Mouse (Mus musculus): ENCODE data around the gene Arl5b.

Gene Arl5b

DNA sequence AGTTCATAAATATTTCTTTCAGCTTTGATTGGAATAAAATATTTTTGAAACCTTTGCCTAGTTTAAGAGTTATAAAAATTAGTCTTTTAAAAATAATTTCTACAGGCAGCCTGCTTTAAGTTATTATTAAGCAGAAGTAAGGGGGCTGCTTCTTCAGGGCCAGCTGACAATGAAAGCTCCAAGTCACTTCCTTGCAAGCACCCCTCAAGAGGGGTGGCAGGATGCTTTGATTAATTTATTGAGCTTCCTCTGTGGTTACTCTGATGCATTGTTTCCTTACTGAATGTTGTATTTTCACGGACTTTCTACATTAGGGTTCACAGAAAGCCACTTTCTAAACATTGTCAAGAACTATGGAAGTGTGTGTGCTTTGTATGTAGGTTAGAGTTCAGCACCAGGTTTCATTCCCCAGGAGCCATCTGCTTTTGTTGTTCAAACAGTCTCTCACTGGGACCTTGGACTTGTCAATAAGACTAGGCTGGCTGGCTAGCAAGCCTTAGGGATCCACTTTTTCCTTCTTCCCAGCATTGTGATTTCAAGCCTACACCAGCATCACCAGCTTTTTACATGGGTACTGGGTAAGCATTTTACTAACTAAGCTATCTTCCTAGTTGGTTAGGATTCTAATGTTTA is 62.7 kb downstream of the Arl5b start:
- no peak for DNase-seq (ENCODE audit: low spot score in 2 of 2)

DNA sequence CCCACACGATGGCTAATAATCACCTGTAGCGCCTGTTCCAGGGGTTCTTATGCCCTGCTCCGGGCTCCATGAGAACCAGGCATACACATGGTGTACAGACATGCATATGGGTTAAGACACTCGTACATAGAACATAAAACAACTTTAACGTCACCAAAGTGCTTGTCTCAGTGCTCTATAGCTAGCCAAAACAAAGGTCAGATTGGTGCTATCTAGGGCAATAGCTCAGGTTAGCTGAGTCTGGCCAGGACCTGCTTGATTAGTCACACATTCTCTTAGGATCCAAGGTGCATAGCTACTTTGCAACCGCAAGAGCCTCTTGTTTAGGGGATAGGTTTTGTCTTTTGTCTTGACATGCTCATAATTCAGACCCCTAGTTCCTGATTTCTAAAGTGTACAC is 63.5 kb downstream of the Arl5b start:
- no peak for DNase-seq (ENCODE audit: low spot score in 2 of 2)

DNA sequence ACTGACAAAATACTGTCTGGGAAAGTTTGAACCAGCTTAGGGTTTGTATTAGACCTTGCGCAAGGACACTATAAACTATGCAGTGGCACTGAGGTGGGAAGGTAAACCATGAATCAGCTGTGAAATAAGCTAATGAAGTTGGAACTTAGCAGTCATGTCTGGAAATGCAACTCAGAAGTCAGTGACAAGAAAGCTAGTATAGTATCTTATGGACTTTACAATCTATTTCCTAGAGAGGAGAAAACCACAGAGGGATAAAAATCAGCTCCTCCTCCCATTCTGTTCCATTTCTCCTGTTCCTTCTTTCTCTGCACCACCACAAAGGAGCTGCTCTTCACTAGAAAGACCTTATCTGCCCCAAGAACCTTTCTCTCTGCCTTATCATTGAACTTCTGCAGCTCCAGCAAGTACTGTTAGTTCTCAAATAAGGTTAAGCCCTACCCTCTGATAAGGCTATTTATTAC is 72.1 kb downstream of the Arl5b start:
- no peak for DNase-seq (ENCODE audit: low spot score in 2 of 2)

Measured in frontal cortex, postnatal 14 days (tissue).